ENCODE assay signal across 8 mouse cellular contexts in the genomic region with DNA sequence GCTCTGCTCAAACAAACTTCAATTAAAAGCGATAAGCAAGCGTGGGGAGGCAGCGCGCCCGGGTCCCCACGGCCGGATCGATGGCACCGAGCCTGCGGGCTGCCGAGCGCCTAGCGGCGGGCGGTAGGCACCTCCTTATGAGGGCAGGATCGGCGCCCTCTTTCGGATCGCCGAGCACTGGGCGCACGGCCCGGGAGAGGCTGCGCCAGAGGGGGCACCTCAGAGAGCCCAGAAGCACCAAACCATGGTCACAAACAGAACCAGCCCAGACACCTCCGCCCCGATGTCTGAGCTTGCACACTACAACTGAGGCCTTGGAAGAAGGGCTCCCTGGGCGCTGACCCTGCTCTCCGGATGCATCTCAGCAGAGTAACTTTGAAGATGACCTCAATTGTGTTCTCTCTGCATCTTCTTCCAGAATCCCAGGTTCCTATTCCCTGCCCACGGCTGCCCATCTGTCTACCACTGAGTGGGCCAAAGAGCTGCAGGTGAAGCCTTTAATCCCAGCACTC. TPM values are rescaled to one million over a fixed set of nuclear protein-coding genes. Genes with fewer than 3 reads are reported as not detected.
DNase-seq lines count a peak whose midpoint lies in the region; ATAC-seq lines count a peak whose summit lies in the region.

No protein-coding gene starts in this region.

- no peak for DNase-seq in cerebellum, postnatal 4 days (ENCODE audit: low spot score in 2 of 2)
- DNase-seq in adrenal gland, adult 18-20 months (ENCODE audit: low spot score in 2 of 2) = peak; percentile 58 to 63
- DNase-seq in embryonic facial prominence, embryonic 11.5 days (ENCODE audit: low spot score) = peak; percentile 60
- peak; percentile 59 to 63 for DNase-seq in layer of hippocampus, postnatal 36 days
- DNase-seq in thymus, postnatal 36 days = peak; percentile 36 to 50

- peak overlapping the region; percentile 30 for H3K4me3 ChIP-seq in embryonic facial prominence, embryonic 11.5 days (ENCODE audit: low read depth, low read length)
- peak overlapping the region; percentile 32 for H3K4me3 ChIP-seq in midbrain, embryonic 15.5 days

- peaks cover 16% of the 10 kb centered on the region for H3K27me3 ChIP-seq in embryonic facial prominence, embryonic 11.5 days (ENCODE audit: control insufficient read depth, insufficient read depth, low read length)
- peaks cover 15% of the 10 kb centered on the region for H3K27me3 ChIP-seq in midbrain, embryonic 15.5 days (replicated peaks)

- peak; percentile 69; the same call in 1 of the 2 replicates for ATAC-seq in cerebellum, adult (ENCODE audit: insufficient number of reproducible peaks, low FRiP score, low TSS enrichment)
- ATAC-seq in embryonic facial prominence, embryonic 11.5 days (replicated peaks; ENCODE audit: insufficient number of reproducible peaks, low FRiP score, low TSS enrichment, low read depth) = no peak
- ATAC-seq in hematopoietic stem cell, adult 5-6 weeks (replicated peaks in 1 of 2; ENCODE audit: insufficient read depth in 1 of 2, low FRiP score in 2 of 2, low TSS enrichment in 1 of 2, low read depth in 1 of 2, poor library complexity in 2 of 2, severe bottlenecking in 2 of 2) = peak; percentile 46
- ATAC-seq in midbrain, embryonic 15.5 days (replicated peaks) = no peak

- H3K9me3 ChIP-seq in embryonic facial prominence, embryonic 11.5 days (replicated peaks; ENCODE audit: control insufficient read depth, low read length) = no peaks in the 10 kb centered on the region
- no peaks in the 10 kb centered on the region for H3K9me3 ChIP-seq in midbrain, embryonic 15.5 days

- WGBS in embryonic facial prominence, embryonic 11.5 days = 1% methylated on average over 29 of the region's 29 CpGs
- WGBS in midbrain, embryonic 15.5 days = 1% methylated on average over 29 of the region's 29 CpGs

- H3K4me2 ChIP-seq in embryonic facial prominence, embryonic 11.5 days (ENCODE audit: low read depth, low read length) = peak overlapping the region; percentile 70
- peak overlapping the region; percentile 66 for H3K4me2 ChIP-seq in midbrain, embryonic 15.5 days

- H3K27ac ChIP-seq in embryonic facial prominence, embryonic 11.5 days (replicated peaks; ENCODE audit: low read depth, low read length) = no peak overlapping the region
- no peak overlapping the region for H3K27ac ChIP-seq in midbrain, embryonic 15.5 days

- H3K4me1 ChIP-seq in embryonic facial prominence, embryonic 11.5 days (ENCODE audit: control insufficient read depth, insufficient read depth, low read length) = no peaks in the 10 kb centered on the region
- H3K4me1 ChIP-seq in midbrain, embryonic 15.5 days = peaks cover 39% of the 10 kb centered on the region

- no peak overlapping the region; the same call in none of the 2 replicates for H3K9ac ChIP-seq in embryonic facial prominence, embryonic 11.5 days (replicated peaks; ENCODE audit: low read length)
- peak overlapping the region; percentile 39 for H3K9ac ChIP-seq in midbrain, embryonic 15.5 days

- no peaks in the 10 kb centered on the region; the same call in none of the 2 replicates for H3K36me3 ChIP-seq in embryonic facial prominence, embryonic 11.5 days (replicated peaks; ENCODE audit: control insufficient read depth, insufficient read depth, low read depth, low read length)
- peaks cover 13% of the 10 kb centered on the region; the same call in 1 of the 2 replicates for H3K36me3 ChIP-seq in midbrain, embryonic 15.5 days (replicated peaks)

RNA-seq across cellular contexts. Expression of gene Nmt1, which starts 37.8 kb away (rescaled TPM):
- 100 to 1,000 TPM in 1 of 2 experiments, 10 to 100 TPM in 1; 97.0 to 100 TPM for total RNA-seq in adrenal gland, adult 18-20 months (2021)
- polyA plus RNA-seq in embryonic facial prominence, embryonic 11.5 days (2014; fragmentation: Nextera tagmentation; extraction: Ambion mirVana) = 48.6 and 49.6 TPM in 2 replicates
- 26.8 and 33.6 TPM in 2 replicates for total RNA-seq in hematopoietic stem cell, adult 5-6 weeks (2017)
- 100 to 1,000 TPM; 165 to 167 TPM for total RNA-seq in layer of hippocampus, postnatal 36 days (2021)
- polyA plus RNA-seq in midbrain, embryonic 15.5 days (2015; fragmentation: Nextera tagmentation; extraction: Ambion mirVana) = 26.8 and 35.5 TPM in 2 replicates

RNA-seq across cellular contexts. Expression of gene Dcakd, which starts 37.9 kb away (rescaled TPM):
- 10 to 100 TPM; 44.7 to 54.1 TPM for total RNA-seq in adrenal gland, adult 18-20 months (2021)
- polyA plus RNA-seq in embryonic facial prominence, embryonic 11.5 days (2014; fragmentation: Nextera tagmentation; extraction: Ambion mirVana) = 273 and 276 TPM in 2 replicates
- 18.0 and 21.1 TPM in 2 replicates for total RNA-seq in hematopoietic stem cell, adult 5-6 weeks (2017)
- 10 to 100 TPM; 88.9 to 96.1 TPM for total RNA-seq in layer of hippocampus, postnatal 36 days (2021)
- polyA plus RNA-seq in midbrain, embryonic 15.5 days (2015; fragmentation: Nextera tagmentation; extraction: Ambion mirVana) = 182 and 184 TPM in 2 replicates

RNA-seq across cellular contexts. Expression of gene C1ql1, which starts 43.7 kb away (rescaled TPM):
- 10 to 100 TPM; 49.2 to 60.0 TPM for total RNA-seq in adrenal gland, adult 18-20 months (2021)
- 4.0 and 4.1 TPM in 2 replicates for polyA plus RNA-seq in embryonic facial prominence, embryonic 11.5 days (2014; fragmentation: Nextera tagmentation; extraction: Ambion mirVana)
- total RNA-seq in hematopoietic stem cell, adult 5-6 weeks (2017) = not detected in 2 replicates
- 10 to 100 TPM; 16.2 to 18.2 TPM for total RNA-seq in layer of hippocampus, postnatal 36 days (2021)
- 11.7 and 14.0 TPM in 2 replicates for polyA plus RNA-seq in midbrain, embryonic 15.5 days (2015; fragmentation: Nextera tagmentation; extraction: Ambion mirVana)

Comparison
In these comparisons a context has a peak if more than half of its experiments do, and no peak if none do; other contexts are left out.
1. ATAC-seq: peak in cerebellum, adult (single experiment) and hematopoietic stem cell, adult 5-6 weeks (2 of 2); none in embryonic facial prominence, embryonic 11.5 days (single experiment) and midbrain, embryonic 15.5 days (single experiment).
2. DNase-seq: peak in adrenal gland, adult 18-20 months (2 of 2), embryonic facial prominence, embryonic 11.5 days (single experiment), layer of hippocampus, postnatal 36 days (2 of 2) and thymus, postnatal 36 days (2 of 2); none in cerebellum, postnatal 4 days (0 of 2).
3. RNA of gene C1ql1, which starts 43.7 kb away (total RNA-seq): 49.2 to 60.0 TPM in adrenal gland, adult 18-20 months and 16.2 to 18.2 TPM in layer of hippocampus, postnatal 36 days; not detected in hematopoietic stem cell, adult 5-6 weeks; every median in the first group is over 10 times any median in the second.